Mouse (Mus musculus) right cerebral cortex, adult 18-20 months (tissue): ENCODE data around the gene Acaa1b.
A peak's percentile ranks its signal among the peaks of the same experiment; 100 is the strongest.

Experiments used
- DNase-seq: peaks from one replicate; pipeline ENCODE4 v3.0.0; 2022; ENCODE audit warnings: mixed read lengths

Acaa1b gene

DNA sequence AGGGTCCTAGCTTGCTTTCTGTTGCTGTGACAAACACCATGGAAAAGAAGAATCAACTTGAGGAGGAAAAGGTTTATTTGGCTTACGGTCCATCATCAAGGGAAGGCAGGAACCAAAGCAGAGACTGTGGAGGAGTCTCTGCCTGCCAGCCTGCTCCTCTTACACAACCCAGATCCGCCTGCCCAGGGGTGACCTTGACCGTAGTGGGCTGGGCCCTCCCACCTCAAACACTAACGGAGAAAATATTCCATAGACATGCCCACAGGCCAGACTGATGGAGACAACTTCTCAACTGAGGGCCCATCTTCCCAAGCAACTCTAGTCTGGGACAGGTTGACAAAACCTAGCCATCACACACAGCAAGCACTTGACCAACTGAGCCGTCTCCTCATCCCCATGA is 14.8 kb downstream of the Acaa1b start:
- no peak for DNase-seq

DNA sequence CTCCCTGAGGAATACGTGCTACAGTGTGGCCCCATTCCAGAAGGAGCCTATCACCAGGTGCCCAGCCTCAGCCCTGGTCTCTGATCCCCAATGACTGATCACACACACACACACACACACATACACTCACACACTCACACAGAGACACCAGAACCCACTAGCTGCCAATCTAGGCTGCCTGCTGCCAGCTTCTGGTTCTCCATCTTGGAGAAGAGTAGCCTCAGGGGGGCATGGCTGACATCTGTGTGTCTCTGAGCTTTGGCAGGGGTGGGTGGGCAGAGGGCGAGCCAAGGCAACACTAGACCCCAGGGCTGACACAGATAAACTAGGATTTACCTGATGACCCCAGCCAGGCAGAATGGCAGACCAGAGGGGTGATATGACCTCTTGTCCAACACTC is 18.1 kb downstream of the Acaa1b start:
- DNase-seq = no peak

DNA sequence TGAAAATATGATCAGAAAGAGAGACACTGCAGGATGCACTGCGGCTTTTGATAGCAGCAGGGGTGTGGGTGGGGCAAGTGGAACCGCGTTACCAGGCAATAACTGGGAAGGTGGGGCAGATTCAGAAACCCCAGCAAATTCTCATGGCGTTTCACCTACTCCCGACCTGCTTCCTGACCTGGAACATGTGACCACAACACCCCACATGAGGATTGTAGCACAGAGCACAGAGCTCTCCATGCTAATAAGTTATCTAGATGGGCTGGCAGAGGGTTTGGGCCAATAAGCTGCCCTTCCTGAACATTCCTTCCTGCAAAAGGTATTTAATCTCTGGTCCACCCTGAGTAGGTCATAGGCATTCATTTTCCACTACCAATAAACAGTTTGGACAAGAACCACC is 26.2 kb downstream of the Acaa1b start:
- DNase-seq = no peak

DNA sequence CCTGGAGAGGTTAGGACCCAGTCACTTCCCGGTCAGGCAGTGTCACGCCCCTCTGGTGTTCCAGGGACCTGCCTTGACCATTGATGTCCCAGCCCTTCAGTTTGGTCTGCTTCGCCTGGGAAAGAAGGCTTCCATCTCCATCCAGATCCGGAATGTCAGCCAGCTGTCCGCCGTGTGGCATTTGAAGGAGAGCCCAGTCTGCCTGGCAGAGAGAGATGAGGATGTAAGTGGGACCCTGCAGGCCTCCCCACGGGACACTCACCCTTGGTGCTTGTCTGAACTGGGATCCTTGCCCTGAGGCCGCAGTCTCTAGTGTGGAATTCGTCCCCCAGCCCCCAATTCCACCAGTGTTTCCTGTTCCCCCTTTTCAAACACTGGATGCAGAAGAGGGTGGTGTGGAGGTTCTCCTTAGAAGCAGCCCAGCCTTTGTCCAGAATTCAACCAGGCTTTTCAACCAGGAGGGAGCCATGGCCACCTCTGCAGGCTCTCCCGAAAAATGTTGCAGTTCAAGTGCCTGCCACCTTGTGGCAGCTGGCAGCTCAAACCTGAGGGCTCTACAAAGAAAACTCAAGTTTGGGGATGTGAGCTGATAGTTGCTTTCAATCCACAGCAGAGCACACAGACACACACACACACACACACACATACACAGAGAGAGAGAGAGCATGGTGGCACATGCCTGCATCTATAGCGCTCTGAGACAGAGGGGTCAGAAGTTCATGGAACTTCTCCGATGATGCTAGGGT is 28.3 kb downstream of the Acaa1b start:
- DNase-seq = no peak

DNA sequence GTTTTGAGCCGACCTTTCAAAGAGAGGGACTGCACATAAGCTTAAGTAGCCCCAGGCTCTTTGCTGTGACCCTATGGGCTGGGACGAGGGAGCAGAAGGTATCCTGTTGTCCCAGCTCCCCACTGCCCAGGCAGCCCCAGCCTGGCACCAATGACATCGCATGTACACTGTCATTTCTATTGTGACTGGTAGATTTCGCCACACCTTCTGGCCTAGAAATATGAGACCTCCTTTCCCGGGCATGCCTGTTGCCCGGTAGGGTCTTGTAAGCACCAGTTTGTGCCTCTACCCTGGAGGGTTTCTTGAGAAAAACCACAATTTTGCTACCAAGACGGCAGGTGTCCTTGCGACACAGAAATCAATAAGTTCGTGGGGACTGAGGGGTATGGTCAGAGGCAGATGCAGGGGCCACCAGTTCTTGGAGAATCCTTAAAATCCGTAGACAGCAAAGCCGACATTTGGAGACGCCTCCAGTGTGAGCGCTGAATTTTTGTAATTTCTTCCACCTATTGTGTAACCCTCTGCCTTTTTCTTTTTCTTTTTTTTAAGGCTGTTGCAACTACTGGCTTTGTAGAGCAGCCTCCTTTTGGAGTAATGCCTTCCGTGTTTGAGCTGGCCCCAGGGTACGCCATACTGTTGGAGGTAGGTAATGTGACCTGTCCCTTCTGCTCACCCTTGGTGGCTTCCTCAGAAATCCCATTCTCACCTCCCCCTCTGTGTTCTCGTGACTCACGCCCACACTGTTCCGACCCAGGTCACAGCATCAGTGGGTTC is 34.1 kb downstream of the Acaa1b start:
- no peak for DNase-seq

DNA sequence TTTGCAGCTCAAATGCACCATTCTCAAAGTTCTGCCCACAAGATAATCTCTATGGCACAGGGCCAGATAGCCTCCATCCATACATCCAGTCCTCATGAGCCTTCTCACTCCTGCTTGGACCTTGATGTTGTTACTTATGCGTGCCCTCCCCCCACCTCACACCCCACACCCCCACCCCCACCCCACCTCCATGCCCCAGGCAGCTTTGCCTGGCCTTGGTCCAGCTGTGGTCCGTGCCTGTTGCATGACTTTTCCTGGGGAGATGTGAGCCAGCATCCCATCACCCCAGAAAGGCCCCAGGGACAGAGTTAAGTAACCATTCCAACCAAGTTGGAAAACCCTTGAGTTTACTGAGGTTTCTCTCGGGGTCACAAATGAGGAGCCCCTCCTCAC is 36.7 kb downstream of the Acaa1b start:
- no peak for DNase-seq

DNA sequence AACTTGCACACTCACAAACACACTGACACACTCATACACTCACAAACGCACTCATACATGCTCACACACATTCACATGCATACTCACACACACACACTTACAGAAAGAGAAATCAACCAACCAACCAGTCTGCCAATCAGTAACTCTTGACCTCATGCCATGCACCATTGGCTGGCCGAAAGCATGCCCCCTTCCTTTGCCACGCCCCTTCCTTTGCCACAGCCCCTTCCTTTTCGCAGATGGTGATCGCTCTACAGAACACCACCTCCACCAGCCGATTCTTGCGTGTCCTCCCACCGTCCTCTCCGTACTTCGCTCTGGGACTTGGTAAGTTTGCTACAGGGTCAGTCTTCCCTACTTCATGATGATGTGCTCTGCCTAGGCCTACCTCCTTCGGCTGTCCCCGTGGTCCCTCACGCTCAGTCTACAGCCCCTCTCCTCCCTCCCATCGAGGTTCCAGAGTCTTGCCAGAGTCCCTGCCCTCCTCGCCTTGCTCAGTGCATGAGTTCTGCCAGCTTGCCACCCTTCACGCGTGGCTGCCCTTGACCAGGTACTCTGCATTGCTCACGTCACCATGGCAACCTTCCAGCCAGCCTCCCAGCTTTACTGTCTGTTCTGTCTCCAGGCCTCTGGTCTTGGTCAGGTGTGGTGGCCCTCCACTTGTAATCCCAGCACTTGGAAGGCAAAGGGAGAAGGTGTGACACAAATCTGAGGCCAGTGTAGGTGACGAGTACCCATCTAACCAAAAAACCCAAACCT is 37.3 kb downstream of the Acaa1b start:
- no peak for DNase-seq

DNA sequence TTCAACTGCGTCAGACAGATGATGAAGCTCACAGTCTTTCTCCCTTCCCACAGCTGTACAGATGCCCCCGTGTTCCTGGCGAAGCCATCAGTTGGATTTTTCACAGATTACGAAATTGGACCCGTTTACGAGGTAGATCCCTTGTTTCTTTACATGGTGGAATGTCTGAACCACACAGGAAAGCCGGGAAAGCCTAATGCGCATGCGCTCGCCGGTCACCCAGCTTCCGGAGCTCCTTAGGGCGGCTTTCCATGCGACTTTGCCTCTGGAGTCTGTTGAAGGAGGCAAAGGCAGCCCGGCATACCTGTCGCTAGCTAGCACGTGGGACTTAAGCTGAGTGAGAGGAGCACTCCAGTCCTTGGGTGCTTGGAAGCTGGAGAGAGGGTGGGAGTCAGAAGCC is 42.0 kb downstream of the Acaa1b start:
- no peak for DNase-seq

DNA sequence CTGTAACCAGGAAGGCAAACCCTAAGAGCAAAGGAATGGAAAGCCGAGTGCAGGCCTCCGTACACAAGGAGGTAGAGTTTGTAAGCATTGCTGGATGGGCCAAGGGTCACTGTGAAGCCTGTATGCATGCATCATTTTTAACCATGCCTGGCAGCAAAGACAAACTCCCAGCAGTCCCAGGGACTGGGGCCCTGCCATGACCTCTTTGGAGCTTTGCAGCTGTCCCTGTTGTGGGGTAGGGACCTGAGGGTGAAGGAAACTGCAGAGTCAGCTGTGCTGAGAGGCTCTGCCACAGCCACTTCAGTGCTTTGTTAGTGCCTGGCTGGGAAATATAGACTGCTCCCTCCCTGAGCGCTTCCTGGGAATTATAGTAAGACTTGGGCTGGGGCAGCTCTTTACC is 46.3 kb downstream of the Acaa1b start:
- no peak for DNase-seq

DNA sequence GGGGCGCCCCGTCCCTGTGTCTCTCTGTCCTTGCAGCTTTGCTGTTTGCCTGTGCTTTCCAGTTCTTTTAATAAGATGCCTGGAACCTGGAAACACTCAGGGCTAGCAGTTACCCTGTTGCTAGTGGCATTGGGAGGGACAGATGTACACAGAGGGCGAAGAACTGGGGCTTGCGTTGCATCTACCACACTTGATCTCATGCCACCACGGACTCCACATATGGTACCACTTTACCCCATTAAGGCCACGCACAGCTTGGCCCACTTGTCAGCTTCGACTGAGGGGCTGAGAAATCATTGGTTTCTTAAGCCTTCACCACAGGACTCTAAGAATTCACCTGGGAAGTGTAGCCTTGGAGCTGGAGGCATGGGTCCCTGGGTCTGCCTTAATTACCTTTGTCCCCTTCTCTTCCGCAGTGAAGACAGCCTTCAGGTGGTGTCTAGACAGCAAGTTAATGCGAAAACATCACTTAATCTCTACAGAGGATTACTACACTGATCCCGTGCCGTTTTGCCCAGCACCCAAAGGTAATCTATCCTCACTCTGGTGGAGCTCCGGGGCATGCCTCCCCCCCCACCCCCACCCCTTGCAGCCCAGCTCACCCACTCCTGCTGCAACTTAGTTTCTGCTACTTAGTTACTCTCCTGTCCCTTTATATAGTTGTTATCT is 47.1 kb downstream of the Acaa1b start:
- no peak for DNase-seq

DNA sequence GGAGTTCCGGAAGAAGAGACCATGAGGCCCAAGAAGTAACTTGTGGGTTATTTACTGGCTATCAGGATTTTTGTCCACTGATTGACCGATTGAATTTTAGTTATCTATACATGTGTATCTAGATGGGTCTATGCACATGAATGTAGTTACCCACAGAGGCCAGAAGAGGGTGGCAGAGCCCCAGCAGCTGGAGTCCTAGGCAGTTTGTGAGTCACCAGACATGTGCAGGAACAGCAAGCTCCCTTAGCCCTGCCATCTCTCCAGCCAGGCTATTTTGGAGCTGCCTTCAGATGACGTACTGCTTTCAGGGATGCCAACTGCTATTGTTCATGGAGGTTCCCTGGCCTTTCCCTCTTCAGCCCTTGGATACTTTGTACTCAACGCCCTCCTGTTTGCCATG is 49.3 kb downstream of the Acaa1b start:
- peak; percentile 40 for DNase-seq

DNA sequence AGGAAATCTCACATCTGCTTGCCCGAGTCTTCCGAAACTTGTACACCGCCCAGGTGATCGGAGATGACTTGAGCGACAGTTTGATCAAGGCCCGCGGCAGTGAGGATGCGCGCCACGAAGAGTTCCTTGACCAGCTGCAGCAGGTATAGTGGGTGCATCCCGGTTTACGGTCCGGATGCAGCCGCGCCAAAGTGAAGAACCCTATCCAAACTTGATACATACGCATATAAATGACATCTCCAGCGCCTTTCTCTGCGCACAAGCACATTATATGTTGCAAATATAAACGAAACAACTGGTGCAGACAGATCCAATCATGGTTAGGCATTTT is 54.1 kb downstream of the Acaa1b start:
- DNase-seq = no peak

DNA sequence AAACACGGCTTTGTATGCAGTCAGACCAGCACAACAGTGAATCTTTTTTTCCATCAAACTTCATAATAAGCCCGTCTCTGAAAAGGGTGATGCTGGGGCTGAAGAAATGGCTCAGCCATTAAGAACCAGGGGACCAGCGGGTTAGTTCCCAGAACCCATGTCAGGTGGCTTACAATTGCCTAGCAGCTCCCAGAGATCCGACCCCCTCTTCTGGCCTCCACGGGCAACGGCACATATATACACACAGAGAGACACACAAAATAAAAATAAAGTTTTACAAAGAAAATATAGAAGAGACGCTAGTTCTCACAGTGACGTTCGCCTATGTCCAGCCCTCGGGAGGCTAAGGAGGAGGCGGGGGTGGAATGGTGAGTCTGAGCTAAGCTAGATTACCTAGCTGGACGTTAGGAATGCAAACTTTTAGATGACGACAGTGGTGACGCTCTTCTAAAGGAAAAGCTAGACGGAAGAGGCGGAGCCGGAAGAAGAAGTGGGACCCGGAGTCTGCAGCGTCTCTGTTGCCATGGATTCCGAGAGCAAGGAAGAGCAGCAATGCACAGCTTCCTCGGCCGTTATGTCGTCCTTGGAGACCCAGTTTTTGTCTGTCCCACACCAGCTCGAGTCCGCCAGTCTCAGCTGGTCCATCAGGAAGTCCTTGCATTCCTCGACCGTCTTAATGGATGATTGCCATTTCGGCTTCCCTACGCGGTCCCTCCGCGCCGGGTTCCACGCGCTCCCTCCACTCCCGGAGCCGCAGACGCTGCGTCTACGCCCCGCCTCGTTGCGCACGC is 54.7 kb downstream of the Acaa1b start, which contains the start of gene Dlec1:
Gene Dlec1, plus strand, starts transcription at position 487 of the 791 bp plus-strand sequence.
- DNase-seq = peak; percentile 89

DNA sequence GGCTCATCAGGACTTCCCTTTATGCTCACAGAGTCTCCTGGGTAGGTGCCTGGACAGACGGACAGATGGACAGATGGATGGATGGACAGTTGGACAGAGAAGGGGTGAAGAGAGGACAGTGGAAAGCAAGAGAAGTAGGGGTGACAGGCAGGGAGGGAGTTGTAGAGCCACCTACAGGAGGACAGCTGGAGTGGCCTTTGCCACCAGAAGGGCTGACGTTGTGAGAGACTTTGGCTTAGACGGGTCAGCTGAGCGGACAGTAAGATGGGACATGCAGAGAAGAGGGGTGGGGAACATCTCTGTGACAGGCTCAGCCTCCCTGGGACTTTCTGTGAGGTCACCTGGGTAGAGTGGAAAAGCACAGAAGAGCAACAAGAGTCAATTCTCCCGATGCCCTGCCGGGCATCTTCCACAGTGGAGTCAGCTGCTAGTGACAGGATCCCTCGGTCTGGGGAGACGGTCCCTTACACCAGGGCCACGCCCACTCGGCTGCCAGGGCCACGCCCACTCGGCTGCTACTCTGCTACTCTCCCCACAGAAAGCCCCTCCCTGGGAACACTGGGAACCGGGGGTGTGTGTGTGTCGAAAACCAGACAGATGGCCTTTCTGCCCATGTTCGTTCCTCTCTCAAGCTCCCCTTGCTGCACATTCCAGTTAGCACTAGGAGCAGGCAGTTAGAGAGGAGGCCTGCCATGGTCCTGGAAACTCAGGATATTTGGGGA is 56.6 kb downstream of the Acaa1b start:
- DNase-seq = peak; percentile 57
